Mouse (Mus musculus): Measurements from ENCODE around the gene Mme.

Gene Mme

DNA sequence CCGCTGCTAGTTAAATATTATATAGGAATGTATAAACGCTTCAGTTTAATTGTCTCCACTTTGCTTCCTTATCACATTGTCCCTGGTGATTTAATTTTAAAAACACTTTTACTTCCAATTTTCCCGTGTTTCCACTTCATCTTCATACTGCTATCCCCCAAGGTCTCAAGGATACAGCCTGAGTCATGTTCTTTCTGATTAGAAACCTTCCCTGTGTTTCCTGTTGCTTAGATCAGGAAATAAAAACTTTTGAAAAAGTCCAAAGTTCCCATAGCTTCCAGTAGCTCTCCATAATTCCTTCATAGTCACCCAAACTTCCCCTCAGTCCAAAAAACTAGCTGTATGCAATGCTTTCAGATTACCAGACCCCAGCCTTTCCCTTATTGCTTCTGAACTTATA, 109.4 kb downstream of the Mme start:
- DNase-seq (ENCODE audit: low read depth, low spot score) = no peak

GRCm38 (mm10) chr3:63351680-63352260, 110.4 kb downstream of the Mme start:
- DNase-seq (ENCODE audit: low read depth, low spot score) = no peak

DNA sequence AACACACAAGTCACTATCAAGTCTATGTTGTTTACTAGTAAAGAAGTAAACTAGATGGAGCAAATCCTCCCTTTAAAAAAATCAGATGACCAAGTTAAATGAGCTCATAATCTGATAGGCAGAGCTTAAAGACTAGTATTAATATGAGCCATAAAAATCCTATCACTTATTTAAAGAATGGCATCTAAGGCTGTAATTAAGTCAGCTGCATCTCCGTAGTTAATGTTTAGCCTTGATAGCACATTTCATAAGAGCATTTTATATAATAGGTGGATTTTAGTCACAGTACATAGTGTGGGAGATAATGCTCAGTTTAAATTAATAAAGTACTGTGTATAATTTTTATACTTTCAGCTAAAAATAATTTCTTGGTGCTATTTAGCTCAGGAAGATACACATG, 118.2 kb downstream of the Mme start:
- no peak for DNase-seq (ENCODE audit: low read depth, low spot score)

DNA sequence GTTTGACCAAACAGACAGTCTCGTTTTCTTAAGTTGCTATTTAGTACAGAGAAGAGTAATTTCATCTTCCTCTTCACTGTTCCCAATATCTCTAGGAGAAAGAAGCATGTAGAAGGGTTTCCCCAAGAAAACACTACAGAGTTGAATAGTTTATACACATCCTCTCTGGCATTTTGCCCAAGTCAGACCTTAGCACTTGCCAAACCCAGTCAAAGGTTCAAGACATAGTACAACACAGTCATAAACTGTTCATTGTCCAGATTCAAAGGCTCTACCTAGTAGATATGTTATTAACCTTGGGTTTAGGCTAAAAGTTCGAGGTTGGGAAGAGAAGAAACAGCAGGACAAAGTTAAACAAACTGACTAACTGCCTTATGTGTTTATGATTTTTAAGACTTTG, 143.7 kb downstream of the Mme start:
- no peak for DNase-seq (ENCODE audit: low read depth, low spot score)

- DNase-seq (ENCODE audit: low read depth, low spot score) = no peak
Observed at GRCm38 (mm10) chr3:63390774-63391173, 149.4 kb downstream of the Mme start.

DNA sequence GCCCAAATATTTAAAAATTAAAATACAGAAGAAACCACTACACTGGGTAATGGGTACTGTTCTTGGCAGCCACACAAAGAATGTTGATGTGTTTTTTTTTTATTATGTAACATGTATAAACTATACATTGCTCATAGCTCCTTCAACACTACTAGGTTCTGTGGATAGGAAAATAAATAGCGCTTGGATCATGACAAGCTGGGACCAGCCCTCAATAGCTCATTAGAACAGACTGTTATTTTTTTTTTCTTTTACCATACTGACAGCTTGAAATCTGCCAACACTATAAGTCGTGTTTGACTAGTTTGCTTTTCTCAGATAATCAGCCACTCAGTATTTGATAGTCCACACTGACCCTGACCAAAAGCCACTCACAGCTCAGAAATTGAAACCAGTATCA, 150.0 kb downstream of the Mme start:
- DNase-seq (ENCODE audit: low read depth, low spot score) = no peak

- DNase-seq (ENCODE audit: low read depth, low spot score) = no peak
Observed at GRCm38 (mm10) chr3:63394424-63394941, 153.1 kb downstream of the Mme start.

GRCm38 (mm10) chr3:63398171-63398570, 156.8 kb downstream of the Mme start:
- no peak for DNase-seq (ENCODE audit: low read depth, low spot score)

DNA sequence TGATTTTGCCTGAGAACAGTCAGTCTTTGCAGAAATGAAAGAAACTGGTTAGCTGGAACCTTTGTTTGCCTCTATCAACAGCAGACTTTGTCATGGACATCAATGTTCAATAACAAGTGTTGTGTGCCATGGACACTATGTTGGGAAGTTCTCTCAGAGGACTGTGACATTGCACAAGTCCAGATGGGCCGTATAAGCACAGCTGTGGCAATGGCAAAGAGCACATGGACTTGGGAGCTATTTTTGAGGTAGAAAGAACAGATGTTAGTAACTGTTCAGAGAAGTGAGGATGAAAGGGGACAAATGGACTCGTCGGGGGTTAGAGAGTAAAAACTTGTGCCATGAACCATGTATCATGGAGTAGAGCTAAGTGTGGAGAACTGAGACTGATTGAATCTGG, 165.1 kb downstream of the Mme start:
- no peak for DNase-seq (ENCODE audit: low read depth, low spot score)

- DNase-seq (ENCODE audit: low read depth, low spot score) = no peak
Observed at GRCm38 (mm10) chr3:63411006-63411405, 169.7 kb downstream of the Mme start.

- peak; percentile 45 for DNase-seq (ENCODE audit: low read depth, low spot score)
Observed at GRCm38 (mm10) chr3:63412220-63412937, 171.0 kb downstream of the Mme start.

DNA sequence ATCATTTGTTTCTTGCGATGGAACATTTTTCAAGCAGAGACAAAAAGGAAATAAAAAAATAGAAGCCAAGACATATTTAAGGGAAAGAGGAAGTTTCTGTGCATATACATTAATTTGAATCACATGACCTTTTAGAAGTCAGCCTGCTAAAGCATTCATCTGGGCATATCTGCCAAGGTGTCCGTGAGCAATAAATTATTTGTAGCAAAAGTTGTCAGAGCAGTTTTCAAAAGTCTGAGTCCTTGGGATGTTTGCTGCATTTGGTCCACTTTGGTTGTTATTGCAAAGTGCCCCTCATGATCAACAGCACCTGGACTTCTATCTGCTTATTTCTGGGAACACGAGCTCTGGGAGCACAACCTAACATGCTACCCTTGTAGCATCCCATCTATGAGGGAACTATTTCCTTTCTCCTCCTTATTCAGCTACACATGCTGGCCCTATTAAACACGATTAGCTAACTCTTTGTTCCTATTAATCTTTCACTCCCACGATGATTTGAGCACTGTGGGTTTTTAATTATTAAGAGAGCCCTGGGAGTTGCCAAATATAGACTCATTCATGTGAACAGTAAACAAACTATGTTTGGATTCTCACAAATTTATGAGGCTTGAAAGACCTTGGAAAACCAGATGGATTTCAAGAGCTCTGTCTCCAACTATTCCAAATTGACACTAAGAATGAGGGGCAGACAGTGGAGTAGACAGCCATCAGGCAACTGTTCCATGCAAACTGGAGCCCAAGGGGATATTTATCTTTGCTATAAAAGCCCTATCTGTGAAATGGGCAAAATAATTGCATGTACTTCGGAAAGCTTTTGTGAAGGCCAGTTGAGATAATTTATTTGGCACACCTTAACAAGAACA, 171.9 kb downstream of the Mme start:
- peak; percentile 8 for DNase-seq (ENCODE audit: low read depth, low spot score)

DNA sequence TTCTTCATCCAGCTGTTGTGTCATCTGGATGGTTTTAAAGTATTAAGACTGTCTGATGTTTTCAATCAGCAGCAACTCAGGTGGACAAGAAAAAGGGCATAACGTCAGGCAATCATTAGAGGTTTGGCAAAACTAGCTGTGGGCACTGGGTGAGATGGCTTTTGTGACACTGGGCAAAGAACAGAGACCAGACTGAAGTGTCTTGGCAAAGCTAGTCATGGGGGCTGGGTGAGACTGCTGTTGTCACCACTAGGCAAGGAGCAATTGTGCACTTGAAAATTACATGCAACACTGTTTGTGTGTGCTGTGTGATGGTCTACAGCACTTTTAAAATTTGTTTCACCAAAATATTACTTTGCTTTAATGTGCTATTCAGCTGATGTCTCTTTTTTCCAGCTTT, 175.9 kb downstream of the Mme start:
- no peak for DNase-seq (ENCODE audit: low read depth, low spot score)

DNA sequence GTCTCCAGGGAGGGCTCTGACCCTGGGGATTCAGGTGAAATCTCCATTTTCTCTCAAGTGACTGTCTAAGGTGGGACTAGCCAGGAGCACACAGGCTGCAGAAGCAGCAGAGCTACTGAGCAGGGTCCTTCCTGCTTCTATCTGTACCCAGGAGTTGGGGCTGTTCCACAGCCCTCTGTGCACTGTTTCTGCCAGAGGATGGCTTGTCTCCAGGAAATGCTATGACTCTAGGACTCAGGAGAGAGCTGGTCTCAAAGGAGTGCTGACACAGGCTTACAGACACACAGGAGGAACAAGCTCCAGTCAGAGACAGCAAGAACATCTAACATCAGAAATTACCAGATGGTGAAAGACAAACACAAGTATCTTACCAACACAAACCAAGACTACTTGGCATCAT, 176.4 kb downstream of the Mme start:
- DNase-seq (ENCODE audit: low read depth, low spot score) = no peak

DNA sequence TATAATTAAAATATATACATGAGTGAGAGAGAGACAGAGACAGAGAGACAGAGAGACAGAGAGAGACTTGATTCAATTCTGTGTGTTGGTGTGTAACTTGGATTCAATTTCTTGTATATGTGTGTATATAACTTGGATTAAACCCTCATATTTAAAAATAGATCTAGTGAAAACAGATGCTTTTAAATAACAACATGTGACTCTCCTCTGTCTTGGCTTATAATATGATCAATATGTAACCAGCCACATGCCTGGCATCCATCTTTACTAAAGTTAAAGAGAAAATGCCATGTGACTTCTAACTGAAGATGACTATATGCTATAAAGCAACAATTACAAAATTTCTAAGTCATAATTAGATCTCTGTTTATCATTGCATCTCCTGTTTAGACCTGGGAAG, 182.2 kb downstream of the Mme start:
- no peak for DNase-seq (ENCODE audit: low read depth, low spot score)

Measured in embryo, embryonic 11.5 days (tissue).